Mouse (Mus musculus) bone marrow macrophage, adult 2 months (primary cell): ENCODE results near the gene Mylpf. TPM values are rescaled to one million over a fixed set of nuclear protein-coding genes. Genes with fewer than 3 reads are reported as not detected.
A peak's percentile ranks its signal among the peaks of the same experiment; 100 is the strongest.

Source experiments
- H3K27ac ChIP-seq: 2 replicates; pipeline ENCODE4 v1.5.1; 2012; ENCODE audit warnings: low read depth, low read length; ENCODE audit not compliant: insufficient read depth
- H3K4me1 ChIP-seq: 2 replicates; pipeline ENCODE4 v1.6.1; 2012; ENCODE audit warnings: low read length; ENCODE audit not compliant: control insufficient read depth, insufficient read depth
- H3K4me3 ChIP-seq: 2 replicates; pipeline ENCODE4 v1.5.1; 2012; ENCODE audit warnings: mild to moderate bottlenecking, low read length, moderate library complexity; ENCODE audit not compliant: insufficient read depth
- CTCF ChIP-seq: IDR thresholded peaks from 2 replicates; pipeline ENCODE4 v1.5.1; 2012; ENCODE audit warnings: low read depth, mild to moderate bottlenecking, low read length, moderate library complexity
- POLR2A ChIP-seq: IDR thresholded peaks from 2 replicates; pipeline ENCODE4 v1.6.1; 2012; ENCODE audit warnings: mild to moderate bottlenecking, low read depth, low read length, borderline replicate concordance
- polyA plus RNA-seq: library from polyadenylated mRNA; stranded (reverse); fragments of >200 nt; gene quantifications from 2 replicates; pipeline ENCODE4 v1.2.4, GENCODE M21; 2012; ENCODE audit not compliant: missing spikeins, insufficient read depth, insufficient read length

Gene Mylpf
- polyA plus RNA-seq, 1 experiment = 6.9 TPM

- TF ChIP-seq POLR2A (no peak), CTCF (no peak)
- peak overlapping the region; percentile 56 for H3K27ac ChIP-seq
- no peak overlapping the region for H3K4me3 ChIP-seq
- H3K4me1 ChIP-seq = peaks cover 30% of the 10 kb centered on the region
Measured at GRCm38 (mm10) chr7:127184720-127185119, 24.0 kb upstream of the Mylpf start.

GRCm38 (mm10) chr7:127185601-127186000 is 23.1 kb upstream of the Mylpf start:
- Histone ChIP-seq H3K4me1 (peaks cover 26% of the 10 kb centered on the region), H3K27ac (peak overlapping the region; percentile 56), H3K4me3 (no peak overlapping the region)
- no peak for TF ChIP-seq POLR2A
- TF ChIP-seq CTCF = peak; percentile 29; the same call in 1 of the 2 replicates

- Histone ChIP-seq H3K4me3 (no peak overlapping the region), H3K27ac (no peak overlapping the region), H3K4me1 (peaks cover 17% of the 10 kb centered on the region)
- TF ChIP-seq POLR2A (no peak), CTCF (no peak)
Measured at GRCm38 (mm10) chr7:127187351-127187750, 21.3 kb upstream of the Mylpf start.

- H3K4me3 ChIP-seq = no peak overlapping the region
- H3K27ac ChIP-seq = no peak overlapping the region
- peaks cover 17% of the 10 kb centered on the region for H3K4me1 ChIP-seq
- no peak for TF ChIP-seq CTCF
- TF ChIP-seq POLR2A = no peak
Measured at GRCm38 (mm10) chr7:127188305-127189276, 20.1 kb upstream of the Mylpf start.

GRCm38 (mm10) chr7:127190672-127191071 is 18.0 kb upstream of the Mylpf start:
- no peak for TF ChIP-seq POLR2A
- TF ChIP-seq CTCF = no peak
- H3K4me3 ChIP-seq = no peak overlapping the region
- H3K4me1 ChIP-seq = peaks cover 7% of the 10 kb centered on the region
- no peak overlapping the region for H3K27ac ChIP-seq

- no peak for TF ChIP-seq POLR2A
- no peak for TF ChIP-seq CTCF
- peaks cover 8% of the 10 kb centered on the region for H3K4me1 ChIP-seq
Measured at GRCm38 (mm10) chr7:127192989-127193388, 15.7 kb upstream of the Mylpf start.

GRCm38 (mm10) chr7:127194011-127194632 is 14.6 kb upstream of the Mylpf start:
- TF ChIP-seq CTCF (no peak), POLR2A (no peak)
- Histone ChIP-seq H3K4me3 (no peak overlapping the region), H3K27ac (no peak overlapping the region), H3K4me1 (peaks cover 8% of the 10 kb centered on the region)

More at GRCm38 (mm10) chr7:127192989-127193388, 15.7 kb upstream of the Mylpf start:
- no peak overlapping the region for H3K4me3 ChIP-seq
- no peak overlapping the region for H3K27ac ChIP-seq

GRCm38 (mm10) chr7:127194633-127195029 is 14.1 kb upstream of the Mylpf start:
- TF ChIP-seq CTCF (no peak), POLR2A (no peak)
- H3K27ac ChIP-seq = no peak overlapping the region
- peaks cover 8% of the 10 kb centered on the region for H3K4me1 ChIP-seq
- peak overlapping the region; percentile 80 for H3K4me3 ChIP-seq

- TF ChIP-seq CTCF (no peak), POLR2A (no peak)
- peak within 1 kb of the TSS; percentile 69 for H3K27ac ChIP-seq
Measured at GRCm38 (mm10) chr7:127195544-127196295, 13.0 kb upstream of the Mylpf start, which contains the start of gene Cd2bp2. TSS of gene Cd2bp2 (minus strand) at chr7:127196050.

More at GRCm38 (mm10) chr7:127195544-127196295, 13.0 kb upstream of the Mylpf start, which contains the start of gene Cd2bp2:
- H3K4me1 ChIP-seq = peaks cover 8% of the 10 kb centered on the region
- H3K4me3 ChIP-seq = peak within 1 kb of the TSS; percentile 80
